Mouse (Mus musculus): ENCODE measurements around the gene Igsf3. TPM values are rescaled to one million over a fixed set of nuclear protein-coding genes. Genes with fewer than 3 reads are reported as not detected.

Igsf3 gene
- polyA plus RNA-seq, 1 experiment from 2014 or later, result 30.0 TPM

GRCm38 (mm10) chr3:101349542-101350307 is 27.2 kb upstream of the Igsf3 start:
- 44% methylated on average over 6 of the region's 6 CpGs for WGBS
- Histone ChIP-seq H3K4me3 (ENCODE audit: low read depth, low read length) (no peak overlapping the region), H3K27ac (ENCODE audit: low read depth, low read length) (peak overlapping the region; percentile 44; the same call in 1 of the 2 replicates), H3K4me2 (ENCODE audit: low read length) (no peak overlapping the region), H3K9ac (ENCODE audit: low read length) (no peak overlapping the region), H3K36me3 (ENCODE audit: control insufficient read depth, insufficient read depth, low read length) (no peaks in the 10 kb centered on the region), H3K9me3 (replicated peaks; ENCODE audit: control insufficient read depth, low read length) (no peaks in the 10 kb centered on the region), H3K4me1 (ENCODE audit: control insufficient read depth, insufficient read depth, low read length) (peaks cover 14% of the 10 kb centered on the region), H3K27me3 (replicated peaks; ENCODE audit: control insufficient read depth, insufficient read depth, low read length) (no peaks in the 10 kb centered on the region)
- DNase-seq (ENCODE audit: low spot score) (peak; percentile 73), ATAC-seq (peak; percentile 74)

GRCm38 (mm10) chr3:101350406-101350805 is 26.5 kb upstream of the Igsf3 start:
- DNase-seq (ENCODE audit: low spot score) (no peak), ATAC-seq (peak; percentile 38; the same call in 1 of the 2 replicates)
- H3K36me3 ChIP-seq (ENCODE audit: control insufficient read depth, insufficient read depth, low read length), result no peaks in the 10 kb centered on the region
- no peak overlapping the region for H3K9ac ChIP-seq (ENCODE audit: low read length)
- no peak overlapping the region for H3K4me3 ChIP-seq (ENCODE audit: low read depth, low read length)
- H3K4me1 ChIP-seq (ENCODE audit: control insufficient read depth, insufficient read depth, low read length), result peaks cover 13% of the 10 kb centered on the region; the same call in 1 of the 2 replicates
- H3K27me3 ChIP-seq (replicated peaks; ENCODE audit: control insufficient read depth, insufficient read depth, low read length), result no peaks in the 10 kb centered on the region
- no peak overlapping the region for H3K27ac ChIP-seq (ENCODE audit: low read depth, low read length)
- no peak overlapping the region for H3K4me2 ChIP-seq (ENCODE audit: low read length)
- 42% methylated on average over 4 of the region's 4 CpGs for WGBS
- H3K9me3 ChIP-seq (replicated peaks; ENCODE audit: control insufficient read depth, low read length), result no peaks in the 10 kb centered on the region

- Histone ChIP-seq H3K4me3 (ENCODE audit: low read depth, low read length) (no peak overlapping the region), H3K27ac (ENCODE audit: low read depth, low read length) (no peak overlapping the region), H3K4me1 (ENCODE audit: control insufficient read depth, insufficient read depth, low read length) (peaks cover 10% of the 10 kb centered on the region; the same call in 1 of the 2 replicates), H3K9me3 (replicated peaks; ENCODE audit: control insufficient read depth, low read length) (no peaks in the 10 kb centered on the region), H3K4me2 (ENCODE audit: low read length) (no peak overlapping the region), H3K9ac (ENCODE audit: low read length) (no peak overlapping the region), H3K27me3 (replicated peaks; ENCODE audit: control insufficient read depth, insufficient read depth, low read length) (no peaks in the 10 kb centered on the region), H3K36me3 (ENCODE audit: control insufficient read depth, insufficient read depth, low read length) (no peaks in the 10 kb centered on the region)
- no peak for DNase-seq (ENCODE audit: low spot score)
- no peak for ATAC-seq
Measured at GRCm38 (mm10) chr3:101354490-101354889, 22.4 kb upstream of the Igsf3 start.

GRCm38 (mm10) chr3:101355702-101356101 is 21.2 kb upstream of the Igsf3 start:
- no peak for DNase-seq (ENCODE audit: low spot score)
- Histone ChIP-seq H3K9me3 (replicated peaks; ENCODE audit: control insufficient read depth, low read length) (no peaks in the 10 kb centered on the region), H3K27me3 (replicated peaks; ENCODE audit: control insufficient read depth, insufficient read depth, low read length) (no peaks in the 10 kb centered on the region), H3K27ac (ENCODE audit: low read depth, low read length) (no peak overlapping the region), H3K4me3 (ENCODE audit: low read depth, low read length) (no peak overlapping the region), H3K9ac (ENCODE audit: low read length) (no peak overlapping the region), H3K4me1 (ENCODE audit: control insufficient read depth, insufficient read depth, low read length) (peaks cover 1% of the 10 kb centered on the region; the same call in 1 of the 2 replicates), H3K4me2 (ENCODE audit: low read length) (no peak overlapping the region), H3K36me3 (ENCODE audit: control insufficient read depth, insufficient read depth, low read length) (no peaks in the 10 kb centered on the region)
- ATAC-seq, result no peak
- WGBS, result 70% methylated on average over 5 of the region's 5 CpGs

GRCm38 (mm10) chr3:101356583-101357553 is 20.0 kb upstream of the Igsf3 start:
- DNase-seq (ENCODE audit: low spot score) (peak; percentile 60), ATAC-seq (peak; percentile 74; the same call in 1 of the 2 replicates)
- 73% methylated on average over 8 of the region's 8 CpGs for WGBS
- no peaks in the 10 kb centered on the region for H3K9me3 ChIP-seq (replicated peaks; ENCODE audit: control insufficient read depth, low read length)
- H3K9ac ChIP-seq (ENCODE audit: low read length), result no peak overlapping the region
- no peak overlapping the region for H3K4me2 ChIP-seq (ENCODE audit: low read length)
- no peaks in the 10 kb centered on the region for H3K36me3 ChIP-seq (ENCODE audit: control insufficient read depth, insufficient read depth, low read length)
- no peaks in the 10 kb centered on the region for H3K27me3 ChIP-seq (replicated peaks; ENCODE audit: control insufficient read depth, insufficient read depth, low read length)
- H3K4me1 ChIP-seq (ENCODE audit: control insufficient read depth, insufficient read depth, low read length), result no peaks in the 10 kb centered on the region
- no peak overlapping the region for H3K4me3 ChIP-seq (ENCODE audit: low read depth, low read length)
- H3K27ac ChIP-seq (ENCODE audit: low read depth, low read length), result no peak overlapping the region

GRCm38 (mm10) chr3:101360832-101361231 is 16.1 kb upstream of the Igsf3 start:
- whole genome bisulfite sequencing, result 95% methylated on average over 6 of the region's 6 CpGs
- H3K4me2 ChIP-seq (ENCODE audit: low read length), result no peak overlapping the region
- no peaks in the 10 kb centered on the region for H3K27me3 ChIP-seq (replicated peaks; ENCODE audit: control insufficient read depth, insufficient read depth, low read length)
- no peaks in the 10 kb centered on the region for H3K36me3 ChIP-seq (ENCODE audit: control insufficient read depth, insufficient read depth, low read length)
- no peaks in the 10 kb centered on the region for H3K9me3 ChIP-seq (replicated peaks; ENCODE audit: control insufficient read depth, low read length)
- DNase-seq (ENCODE audit: low spot score) (no peak), ATAC-seq (no peak)
- H3K9ac ChIP-seq (ENCODE audit: low read length), result no peak overlapping the region
- no peaks in the 10 kb centered on the region for H3K4me1 ChIP-seq (ENCODE audit: control insufficient read depth, insufficient read depth, low read length)
- H3K4me3 ChIP-seq (ENCODE audit: low read depth, low read length), result no peak overlapping the region
- H3K27ac ChIP-seq (ENCODE audit: low read depth, low read length), result no peak overlapping the region

- no peak overlapping the region for H3K4me3 ChIP-seq (ENCODE audit: low read depth, low read length)
- 89% methylated on average over 4 of the region's 4 CpGs for WGBS
- H3K9ac ChIP-seq (ENCODE audit: low read length), result no peak overlapping the region
- H3K36me3 ChIP-seq (ENCODE audit: control insufficient read depth, insufficient read depth, low read length), result no peaks in the 10 kb centered on the region
- H3K4me2 ChIP-seq (ENCODE audit: low read length), result no peak overlapping the region
- no peak for ATAC-seq
- no peaks in the 10 kb centered on the region for H3K4me1 ChIP-seq (ENCODE audit: control insufficient read depth, insufficient read depth, low read length)
- H3K27ac ChIP-seq (ENCODE audit: low read depth, low read length), result no peak overlapping the region
- H3K27me3 ChIP-seq (replicated peaks; ENCODE audit: control insufficient read depth, insufficient read depth, low read length), result no peaks in the 10 kb centered on the region
- DNase-seq (ENCODE audit: low spot score), result no peak
- no peaks in the 10 kb centered on the region for H3K9me3 ChIP-seq (replicated peaks; ENCODE audit: control insufficient read depth, low read length)
Measured at GRCm38 (mm10) chr3:101362391-101362790, 14.5 kb upstream of the Igsf3 start.

GRCm38 (mm10) chr3:101363574-101363973 is 13.3 kb upstream of the Igsf3 start:
- Histone ChIP-seq H3K9ac (ENCODE audit: low read length) (no peak overlapping the region), H3K4me3 (ENCODE audit: low read depth, low read length) (no peak overlapping the region), H3K4me1 (ENCODE audit: control insufficient read depth, insufficient read depth, low read length) (no peaks in the 10 kb centered on the region), H3K9me3 (replicated peaks; ENCODE audit: control insufficient read depth, low read length) (no peaks in the 10 kb centered on the region), H3K27me3 (replicated peaks; ENCODE audit: control insufficient read depth, insufficient read depth, low read length) (no peaks in the 10 kb centered on the region), H3K27ac (ENCODE audit: low read depth, low read length) (no peak overlapping the region), H3K36me3 (ENCODE audit: control insufficient read depth, insufficient read depth, low read length) (no peaks in the 10 kb centered on the region), H3K4me2 (ENCODE audit: low read length) (no peak overlapping the region)
- DNase-seq (ENCODE audit: low spot score) (no peak), ATAC-seq (no peak)
- WGBS, result 85% methylated on average over 7 of the region's 7 CpGs

Data from forebrain, embryonic 14.5 days (tissue).